Mouse (Mus musculus) natural killer cell, adult 2 months (primary cell): ENCODE measurements around the gene Dok4.
"Not testable (repeated sequence)": the region's sequence is repeated elsewhere in the genome, so short reads cannot be mapped to it uniquely, and the experiment has no call there.

Source experiments
- DNase-seq, 2 experiments: peaks; one replicate each; pipeline ENCODE4 v3.0.0; 2022; ENCODE audit warnings: low spot score in 2 of 2

Gene Dok4

DNA sequence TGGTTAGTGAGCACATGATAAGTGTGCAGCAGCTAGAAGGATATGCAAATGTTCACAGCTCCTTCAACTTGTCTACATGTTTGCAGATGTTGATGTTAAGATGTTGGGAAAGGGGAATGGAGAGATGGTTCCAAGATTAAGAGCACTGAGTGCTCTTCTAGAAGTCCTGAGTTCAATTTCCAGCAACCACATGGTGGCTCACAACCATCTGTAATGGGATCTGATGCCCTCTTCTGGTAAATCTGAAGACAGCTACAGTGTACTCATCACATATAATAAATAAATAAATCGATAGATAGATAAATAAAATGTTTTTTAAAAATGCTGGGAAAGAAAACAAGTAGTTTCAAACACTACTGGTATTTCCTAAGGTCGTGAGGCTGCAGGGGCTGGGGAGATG is 34.9 kb downstream of the Dok4 start:
- DNase-seq, result no peak

DNA sequence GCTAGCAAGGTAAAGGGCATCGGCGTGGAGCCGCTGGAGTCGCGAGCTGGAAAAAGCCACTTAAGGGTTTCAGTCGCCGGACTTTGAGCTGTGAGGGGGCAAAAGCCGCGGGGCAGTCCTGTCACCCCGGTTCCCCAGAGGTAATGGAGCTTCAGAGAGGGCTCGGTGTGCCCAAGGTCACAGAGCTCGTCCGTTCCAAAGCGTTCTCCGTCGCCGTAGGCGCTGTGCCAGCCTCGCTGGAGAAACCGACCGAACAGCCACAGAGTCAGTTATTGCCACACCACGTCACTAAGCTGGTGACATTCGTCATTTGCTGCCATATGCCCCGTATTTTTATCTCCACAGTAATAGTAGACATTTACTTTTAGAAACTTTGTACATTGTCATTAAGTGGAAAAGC is 37.5 kb downstream of the Dok4 start:
- DNase-seq, result peak in 1 of 2 experiments; percentile 55

DNA sequence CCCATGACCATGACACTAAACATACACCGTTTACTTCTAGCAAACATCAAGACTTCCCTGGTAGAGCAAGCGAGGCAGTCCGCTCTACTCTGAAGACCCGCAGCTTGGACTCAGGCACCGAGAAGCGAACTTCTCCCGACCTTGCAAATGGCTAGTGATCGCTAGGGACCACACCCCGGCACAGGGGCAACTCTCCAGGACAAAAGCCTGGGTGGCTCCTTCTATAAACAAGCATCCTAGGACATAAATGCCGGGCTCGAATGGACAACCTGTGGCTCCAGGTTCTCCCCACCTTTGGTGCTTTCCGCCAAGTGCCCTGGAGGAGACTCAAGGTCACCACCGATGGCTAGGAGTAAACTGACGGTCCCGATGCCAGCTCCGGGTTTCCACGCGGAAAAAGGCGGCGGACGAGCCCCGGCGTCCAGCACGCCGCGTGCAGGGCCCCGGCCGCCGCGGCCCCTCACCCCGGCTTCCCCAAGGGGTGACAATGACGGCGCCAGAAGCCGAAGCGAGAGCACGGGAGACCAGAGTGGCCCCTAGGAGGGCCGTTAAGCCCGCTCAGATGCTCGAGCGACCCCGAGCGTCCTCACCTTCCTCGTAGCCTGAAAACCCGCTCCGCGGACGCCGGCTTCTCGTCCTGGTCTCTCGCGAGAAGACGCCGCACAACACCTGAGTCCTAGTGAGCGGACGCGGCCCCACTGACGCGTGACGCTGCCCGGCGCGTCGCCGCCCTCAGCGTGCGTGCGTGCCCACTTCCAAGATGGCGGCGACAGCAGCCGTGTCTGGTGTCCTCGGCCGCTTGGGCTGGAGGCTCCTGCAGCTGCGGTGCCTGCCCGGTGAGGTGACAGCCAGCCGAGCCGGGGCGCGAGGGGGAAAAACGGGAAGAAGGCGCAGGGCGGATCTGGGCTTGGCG is 38.2 kb downstream of the Dok4 start, which contains the start of the genes Coq9 and Ciapin1:
TSS of gene Coq9 (plus strand) at position 660 of the 913 bp plus-strand sequence.
TSS of gene Ciapin1 (minus strand) at position 697 of the 913 bp plus-strand sequence.
- DNase-seq, result peak; percentile 89 to 93

DNA sequence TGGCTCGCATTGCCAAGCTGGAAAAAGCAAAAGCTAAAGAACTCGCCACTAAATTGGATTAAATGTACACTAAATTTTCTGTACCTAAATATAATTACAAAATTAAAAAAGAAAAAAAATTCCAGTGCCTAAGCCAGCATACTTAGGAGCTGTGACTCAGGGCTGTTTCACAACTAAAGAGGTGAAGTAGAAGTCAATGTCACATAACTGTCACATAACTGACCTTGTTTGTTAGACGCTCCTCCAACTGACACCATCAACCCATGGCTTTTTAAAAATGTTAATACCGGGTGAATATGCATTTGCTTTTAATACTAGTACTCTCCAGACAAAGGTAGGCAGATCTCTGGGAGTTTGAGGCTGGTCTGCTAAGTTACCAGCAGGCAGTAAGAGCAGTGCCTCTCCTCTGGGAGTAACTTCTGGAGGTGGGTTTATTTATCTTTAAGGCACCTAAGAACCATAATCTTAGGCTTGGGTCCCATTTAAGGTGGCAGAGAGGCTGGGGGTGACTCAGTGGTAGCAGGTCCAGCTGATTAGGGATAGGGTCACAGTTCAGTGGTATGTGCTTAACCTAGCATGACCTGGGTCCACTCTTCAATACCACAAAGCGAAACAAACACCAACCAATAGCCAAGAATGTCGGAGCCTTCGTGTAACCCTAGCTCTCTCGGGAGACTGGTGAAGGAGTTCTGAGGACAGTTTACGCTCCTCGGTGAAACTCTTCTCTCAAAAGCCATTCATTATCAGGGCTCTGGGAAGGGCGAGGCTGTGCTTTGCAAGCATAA is 39.5 kb downstream of the Dok4 start:
- no peak for DNase-seq

DNA sequence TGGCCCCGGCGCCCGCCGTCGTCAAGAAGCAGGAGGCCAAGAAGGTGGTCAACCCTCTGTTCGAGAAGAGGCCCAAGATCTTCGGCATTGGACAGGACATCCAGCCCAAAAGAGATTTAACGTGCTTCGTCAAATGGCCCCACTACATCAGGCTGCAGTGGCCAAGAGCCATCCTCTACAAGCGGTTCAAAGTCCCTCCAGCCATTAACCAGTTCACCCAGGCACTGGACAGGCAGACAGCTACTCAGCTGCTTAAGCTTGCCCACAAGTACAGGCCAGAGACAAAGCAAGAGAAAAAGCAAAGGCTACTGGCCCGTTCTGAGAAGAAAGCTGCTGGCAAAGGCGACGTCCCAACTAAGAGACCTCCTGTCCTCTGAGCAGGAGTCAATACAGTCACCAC is 40.4 kb downstream of the Dok4 start:
- not testable (repeated sequence) for DNase-seq

DNA sequence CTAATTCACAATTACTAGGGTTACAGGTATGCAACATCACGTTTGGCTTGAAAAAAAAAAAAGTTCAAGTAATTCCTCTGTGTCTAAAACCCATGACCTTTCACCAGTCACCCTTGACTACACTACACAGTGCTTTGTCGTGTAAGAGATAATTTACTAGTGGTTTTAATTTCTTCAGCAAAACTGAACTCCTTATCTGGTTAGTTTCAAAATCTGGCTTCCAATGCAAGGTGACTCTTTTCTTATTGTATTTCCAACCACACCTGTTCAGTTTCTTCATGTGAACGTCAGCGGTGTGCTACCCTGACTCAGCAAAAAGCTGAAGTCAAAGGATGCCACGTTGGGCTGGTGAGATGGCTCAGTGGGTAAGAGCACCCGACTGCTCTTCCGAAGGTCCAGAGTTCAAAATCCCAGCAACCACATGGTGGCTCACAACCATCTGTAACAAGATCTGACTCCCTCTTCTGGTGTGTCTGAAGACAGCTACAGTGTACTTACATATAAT is 42.2 kb downstream of the Dok4 start:
- not testable (repeated sequence) for DNase-seq

DNA sequence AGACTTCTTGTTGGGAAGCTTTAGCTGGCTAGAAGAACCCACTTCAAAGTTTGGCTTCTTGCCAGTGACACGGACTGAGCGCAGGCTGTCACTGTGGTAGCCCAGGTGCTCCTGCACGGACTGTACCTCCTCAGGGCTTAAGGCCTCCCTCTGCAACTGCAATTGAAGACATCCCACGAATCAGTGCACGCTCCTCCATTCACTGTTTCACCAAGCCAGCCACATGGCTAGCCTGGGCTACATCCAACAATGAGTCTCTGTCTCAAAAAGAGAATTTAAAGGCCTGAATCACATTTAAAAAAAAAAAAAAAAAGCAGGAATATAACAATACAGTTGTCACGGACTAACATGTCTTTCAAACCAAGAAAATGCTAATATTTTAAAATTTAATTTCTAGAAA is 47.8 kb downstream of the Dok4 start:
- no peak for DNase-seq

DNA sequence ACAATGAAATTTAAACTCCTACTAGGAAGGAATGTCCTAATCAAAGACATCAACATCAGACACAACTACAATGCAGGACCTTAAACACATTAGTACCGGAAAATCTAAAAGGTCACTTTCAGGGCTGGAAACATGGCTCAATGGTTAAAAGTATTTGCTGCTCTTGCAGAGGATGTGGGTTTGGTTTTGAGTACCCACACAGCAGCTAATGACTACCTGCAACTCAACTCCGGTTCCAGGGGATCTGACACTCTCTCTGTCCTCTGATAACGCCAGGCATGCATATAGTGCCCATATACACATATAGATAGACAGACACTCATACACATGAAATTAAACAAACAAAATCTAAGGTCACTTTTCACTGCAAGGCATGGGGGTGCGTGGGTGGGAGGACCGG is 49.9 kb downstream of the Dok4 start:
- DNase-seq, result peak in 1 of 2 experiments; percentile 8

DNA sequence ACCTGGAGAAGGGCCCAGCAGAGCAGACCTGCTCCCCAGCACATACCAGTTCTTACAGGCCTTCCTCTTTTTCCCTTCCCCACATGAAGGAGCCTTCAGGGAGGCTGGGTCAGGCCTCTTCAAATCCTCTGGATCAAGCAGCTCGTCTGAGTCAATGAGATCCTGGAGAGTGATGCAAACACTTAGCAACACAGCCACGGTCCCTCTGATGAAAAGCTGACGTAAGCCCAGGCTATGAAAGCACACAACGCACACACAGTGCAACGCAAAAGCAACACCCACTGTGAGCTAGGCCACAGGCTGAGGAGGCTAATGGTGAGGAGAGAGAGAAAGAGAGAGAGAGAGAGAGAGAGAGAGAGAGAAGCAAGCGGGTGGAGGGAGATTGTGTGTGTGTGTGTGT is 51.0 kb downstream of the Dok4 start:
- no peak for DNase-seq

DNA sequence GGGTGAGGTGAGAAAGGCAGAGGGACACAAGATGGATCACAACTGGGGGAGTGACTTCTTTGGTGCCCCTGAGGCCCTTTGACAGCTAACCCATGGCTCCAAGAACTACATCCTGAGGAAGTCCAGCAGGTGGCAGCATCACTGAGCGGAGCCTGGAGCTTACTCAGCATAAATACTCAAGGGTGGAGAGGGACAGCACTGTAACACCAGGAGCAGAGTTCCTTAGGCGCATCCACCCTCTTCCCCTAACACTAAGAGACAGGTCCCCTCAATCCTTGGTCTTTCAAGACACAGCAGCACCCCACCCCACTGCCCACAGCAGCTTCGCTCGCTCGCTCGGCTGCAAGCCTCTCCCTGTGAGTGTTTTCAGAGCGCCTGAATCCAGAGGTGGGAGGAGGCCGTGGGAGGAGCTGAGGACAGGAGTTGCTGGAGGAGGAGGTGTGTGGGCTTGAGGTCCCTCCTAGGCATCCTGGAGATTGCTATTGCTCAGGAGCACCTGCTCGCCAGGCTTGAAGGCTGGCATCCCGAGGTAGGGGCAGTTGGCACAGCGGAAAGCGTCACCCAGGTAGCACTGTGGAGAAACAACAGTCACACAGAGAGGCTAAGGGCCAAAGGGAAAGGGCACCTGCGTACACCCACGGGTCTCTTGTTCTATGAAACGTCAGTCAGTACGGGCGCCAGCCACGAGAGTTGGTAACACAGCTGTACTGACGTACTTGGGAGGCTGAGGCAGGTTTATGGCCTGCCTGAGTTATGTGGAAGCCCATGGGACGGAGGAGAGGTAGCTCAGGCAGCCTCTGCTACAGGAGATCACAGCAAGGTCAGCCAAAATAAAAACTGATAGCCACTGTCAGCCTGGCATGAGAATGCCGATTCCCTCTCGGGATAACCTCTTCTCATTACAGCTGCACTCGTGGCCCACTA is 53.2 kb downstream of the Dok4 start:
- DNase-seq, result peak in 1 of 2 experiments; percentile 30

DNA sequence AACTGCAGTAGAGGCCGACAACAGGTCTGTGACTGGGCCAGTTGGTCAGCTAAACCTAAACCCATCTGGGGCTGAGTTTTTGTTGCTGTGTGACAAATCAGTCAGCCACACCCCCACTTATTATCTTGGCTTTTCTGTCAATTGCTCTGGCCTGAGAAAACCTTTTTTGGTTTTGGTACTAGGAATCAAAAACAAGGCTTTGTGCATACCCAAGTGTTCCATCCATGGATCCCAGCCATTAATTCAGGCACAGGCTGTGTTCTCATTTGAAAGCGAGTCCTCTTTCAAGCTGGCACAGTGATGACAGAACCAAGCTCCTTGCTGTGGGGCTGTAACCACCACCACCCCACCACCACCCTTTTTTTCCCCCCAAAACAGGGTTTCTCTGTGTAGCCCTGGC is 54.7 kb downstream of the Dok4 start:
- DNase-seq, result no peak

DNA sequence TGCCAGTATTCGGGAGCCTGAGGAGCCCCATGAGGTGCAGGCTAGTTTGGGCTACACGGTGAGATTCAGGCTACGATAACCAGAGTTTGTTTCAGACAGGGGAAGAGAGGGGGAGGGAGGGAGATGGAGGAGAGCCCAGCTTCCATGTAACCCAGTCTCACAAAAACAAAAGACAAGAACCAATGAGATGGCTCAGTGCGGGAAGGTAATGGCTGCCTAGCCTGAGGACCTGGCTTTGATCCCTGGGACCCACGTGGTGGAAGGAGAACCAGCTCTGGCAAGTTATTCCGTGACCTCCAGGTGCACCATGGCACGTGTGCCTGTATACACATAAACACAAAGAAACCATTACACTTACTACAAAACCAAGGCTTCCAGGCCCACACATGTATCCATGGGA is 55.6 kb downstream of the Dok4 start:
- DNase-seq, result no peak

DNA sequence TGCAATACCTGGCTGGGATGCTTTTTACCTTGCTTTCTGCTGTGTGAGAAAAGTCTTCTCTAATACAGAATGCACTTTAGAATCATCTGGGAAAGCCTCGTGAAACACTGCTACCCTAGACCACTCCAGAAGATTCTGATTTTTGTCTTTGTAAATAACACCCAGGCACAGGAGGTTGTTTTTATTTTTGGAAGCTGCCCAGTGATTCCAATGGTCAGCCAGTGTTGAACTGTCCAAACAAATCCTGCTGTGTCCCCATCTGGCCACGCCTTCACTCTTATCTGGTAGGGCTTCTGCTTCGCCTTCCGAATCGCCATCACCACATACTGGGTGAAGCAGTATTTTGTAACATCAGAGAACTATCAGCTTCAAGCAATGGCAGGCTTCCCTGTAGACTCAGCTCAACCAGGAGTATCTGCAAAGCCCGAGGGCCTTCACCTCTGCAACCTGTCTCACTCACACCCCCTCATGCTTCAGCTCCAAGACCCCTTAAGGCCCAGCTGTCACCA is 56.4 kb downstream of the Dok4 start:
- no peak for DNase-seq

DNA sequence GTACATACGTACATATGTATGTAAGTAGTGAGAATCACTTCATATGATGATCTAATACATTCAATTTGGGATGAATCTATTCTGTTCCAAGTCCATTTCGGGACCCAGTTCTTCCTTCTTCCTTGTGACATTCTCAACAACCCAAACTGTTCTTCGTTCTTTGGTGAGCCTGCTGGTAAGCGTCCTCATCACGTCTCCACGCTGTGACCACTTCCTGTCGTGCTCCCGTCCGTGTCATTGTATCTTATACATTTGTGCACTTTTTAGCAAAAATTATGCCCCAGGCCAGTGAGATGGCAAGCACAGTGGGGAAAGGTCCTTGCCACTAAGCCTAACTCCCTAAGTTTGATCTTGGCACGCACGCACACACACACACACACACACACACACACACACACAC is 58.2 kb downstream of the Dok4 start:
- DNase-seq, result no peak

DNA sequence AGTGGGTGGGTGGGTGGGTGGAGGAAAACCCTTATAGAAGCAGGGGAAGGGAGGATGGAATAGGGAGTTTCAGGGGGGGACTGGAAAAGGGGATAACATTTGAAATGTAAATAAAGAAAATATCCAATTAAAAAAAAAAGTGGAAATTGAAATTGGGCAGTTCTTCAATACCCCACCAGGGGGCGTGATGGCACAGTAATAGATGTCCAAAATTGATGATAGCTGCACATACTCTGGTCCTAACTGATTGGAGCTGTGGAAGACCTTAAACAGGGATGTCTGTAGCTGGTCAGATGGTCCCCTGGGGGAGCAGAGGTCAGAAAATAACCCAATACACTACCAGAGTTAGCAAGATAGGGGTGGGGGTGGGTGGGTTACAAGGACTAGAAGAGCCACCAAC is 61.6 kb downstream of the Dok4 start:
- DNase-seq, result peak; percentile 31 to 48
